Comparison of ENCODE assay signal across 29 mouse cellular contexts in the genomic region with DNA sequence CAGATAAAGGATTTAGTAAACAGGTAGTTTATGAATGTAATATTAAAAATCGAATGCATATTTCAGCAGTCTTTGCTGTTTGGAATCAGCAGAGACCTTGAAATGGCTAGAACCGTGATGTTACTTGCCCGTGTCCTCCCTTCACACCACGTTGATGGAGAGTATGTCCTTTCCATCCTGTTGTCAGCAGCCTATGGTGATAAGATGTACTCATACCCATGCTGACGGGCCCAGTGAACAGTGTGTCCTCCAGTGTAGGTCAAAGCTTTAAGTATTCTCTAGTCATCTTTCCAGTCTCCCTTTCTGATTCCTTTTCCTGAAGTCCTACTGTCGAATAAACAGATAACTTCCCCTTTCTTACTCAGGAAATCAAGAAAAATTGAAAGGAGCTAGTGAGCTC.
DNase-seq lines count a peak whose midpoint lies in the region; ATAC-seq and TF ChIP-seq lines count a peak whose summit lies in the region.
"Had no signal": no experiment of that assay in that cellular context is flagged by ENCODE, and none has a peak within 500 bp of the region (broad histone marks: within the 10 kb centered on the region; RNA-seq: fewer than 3 reads in every experiment).

No protein-coding gene starts in this region.

- no peaks in the 10 kb centered on the region for H3K36me3 ChIP-seq in heart, postnatal 0 days (replicated peaks; ENCODE audit: control insufficient read depth, insufficient read depth, low read length)
- H3K36me3 ChIP-seq: embryonic facial prominence, embryonic 12.5 days; embryonic facial prominence, embryonic 15.5 days; G1E; heart, embryonic 13.5 days; hindbrain, embryonic 10.5 days; hindbrain, embryonic 13.5 days; intestine, embryonic 15.5 days; kidney, embryonic 15.5 days had no signal

- H3K27me3 ChIP-seq in heart, postnatal 0 days (ENCODE audit: control insufficient read depth, insufficient read depth, low read length), result no peaks in the 10 kb centered on the region
- H3K27me3 ChIP-seq: CH12.LX; embryonic facial prominence, embryonic 12.5 days; embryonic facial prominence, embryonic 15.5 days; heart, embryonic 13.5 days; intestine, embryonic 15.5 days; kidney, embryonic 15.5 days had no signal

- H3K9me3 ChIP-seq in heart, postnatal 0 days (replicated peaks; ENCODE audit: control insufficient read depth, low read length), result no peaks in the 10 kb centered on the region
- H3K9me3 ChIP-seq: embryonic facial prominence, embryonic 12.5 days; embryonic facial prominence, embryonic 15.5 days; G1E; heart, embryonic 13.5 days; hindbrain, embryonic 10.5 days; hindbrain, embryonic 13.5 days; intestine, embryonic 15.5 days; kidney, embryonic 15.5 days had no signal

- TF ChIP-seq EP300 in heart, postnatal 0 days (IDR thresholded peaks at IDR 0.05; ENCODE audit: low read depth), result no peak

- H3K4me1 ChIP-seq in heart, postnatal 0 days (ENCODE audit: control insufficient read depth, insufficient read depth), result peaks cover 11% of the 10 kb centered on the region; the same call in 1 of the 2 replicates
- H3K4me1 ChIP-seq: embryonic facial prominence, embryonic 15.5 days had no signal

- WGBS in heart, postnatal 0 days, result 30% methylated on average over 6 of the region's 6 CpGs

- TF ChIP-seq CTCF in heart, postnatal 0 days (IDR thresholded peaks at IDR 0.05; ENCODE audit: low read depth), result no peak

- H3K27ac ChIP-seq in heart, postnatal 0 days (ENCODE audit: low read depth), result 0 out of 2 replicates have a peak overlapping the region, but pooled peaks have one; percentile 23
- H3K27ac ChIP-seq: embryonic facial prominence, embryonic 12.5 days; embryonic facial prominence, embryonic 15.5 days; heart, embryonic 13.5 days; hindbrain, embryonic 10.5 days; hindbrain, embryonic 13.5 days; intestine, embryonic 15.5 days; kidney, embryonic 15.5 days had no signal

- no peak overlapping the region for H3K4me2 ChIP-seq in heart, postnatal 0 days (ENCODE audit: low read depth, low read length)
- H3K4me2 ChIP-seq: embryonic facial prominence, embryonic 12.5 days; embryonic facial prominence, embryonic 15.5 days; heart, embryonic 13.5 days; hindbrain, embryonic 13.5 days; intestine, embryonic 15.5 days; kidney, embryonic 15.5 days had no signal

- DNase-seq in heart, adult 18-20 months, result peak; percentile 26 to 62
- no peak for DNase-seq in heart, postnatal 14 days
- peak; percentile 21 to 30 for DNase-seq in heart, adult 9 months (ENCODE audit: low spot score in 2 of 2)
- DNase-seq in heart, postnatal 25 days (ENCODE audit: low spot score), result no peak
- peak; percentile 45 for DNase-seq in heart, postnatal 0 days (ENCODE audit: low spot score)
- DNase-seq in kidney, postnatal 25 days, result no peak
- DNase-seq: adrenal gland, adult 2 months; adrenal gland, postnatal 14 days; B cell, adult 2 months; cerebellum, adult 11 months; cerebellum, adult 2 months; cerebellum, adult 9-11 months; forebrain, postnatal 0 days; gastrocnemius, adult 2 months; gastrocnemius, postnatal 14 days; kidney, adult 11 months; kidney, adult 8-10 months had no signal

- H3K4me3 ChIP-seq in heart, postnatal 0 days (ENCODE audit: low read depth, low read length), result no peak overlapping the region
- H3K4me3 ChIP-seq: embryonic facial prominence, embryonic 12.5 days; embryonic facial prominence, embryonic 15.5 days; gastrocnemius, adult 2 months; heart, embryonic 13.5 days; hindbrain, embryonic 10.5 days; hindbrain, embryonic 13.5 days; intestine, embryonic 15.5 days; kidney, embryonic 15.5 days had no signal

- no peak overlapping the region for H3K9ac ChIP-seq in heart, postnatal 0 days (replicated peaks; ENCODE audit: low read depth, low read length)
- H3K9ac ChIP-seq: embryonic facial prominence, embryonic 12.5 days; embryonic facial prominence, embryonic 15.5 days; forebrain, postnatal 0 days; heart, embryonic 13.5 days; hindbrain, embryonic 13.5 days; intestine, embryonic 15.5 days; kidney, embryonic 15.5 days had no signal

- ATAC-seq in heart, postnatal 0 days (ENCODE audit: insufficient read depth, low read depth), result peak; percentile 87
- ATAC-seq: forebrain, embryonic 14.5 days; forebrain, postnatal 0 days; hindbrain, embryonic 16.5 days; intestine, embryonic 15.5 days; Patski had no signal

- intact Hi-C loops in heart, postnatal 14 days (cut with DNase I), result no loop called here
- intact Hi-C loops in heart, postnatal 25 days (cut with DNase I), result no loop called here

Comparison
In these comparisons a context has a peak if more than half of its experiments do, and no peak if none do; other contexts are left out.
1. DNase-seq: peak in heart, adult 18-20 months (2 of 2), heart, adult 9 months (2 of 2) and heart, postnatal 0 days (single experiment); none in heart, postnatal 14 days (0 of 2), heart, postnatal 25 days (single experiment) and kidney, postnatal 25 days (0 of 2).